Mouse (Mus musculus) cerebellum, adult 11 months (tissue): ENCODE measurements around the gene Nsg1.
A peak's percentile ranks its signal among the peaks of the same experiment; 100 is the strongest.

ENCODE experiments used
- DNase-seq: peaks from one replicate; pipeline ENCODE4 v3.0.0; 2022

Gene Nsg1

GRCm38 (mm10) chr5:38159634-38160413 is at the start of gene Nsg1:
Gene Nsg1, minus strand, starts transcription at chr5:38159907.
- DNase-seq, result no peak

GRCm38 (mm10) chr5:38208985-38209384 is 49.3 kb upstream of the Nsg1 start:
- no peak for DNase-seq

GRCm38 (mm10) chr5:38205303-38205726 is 45.6 kb upstream of the Nsg1 start:
- no peak for DNase-seq

- DNase-seq, result no peak
Measured at GRCm38 (mm10) chr5:38199686-38200085, 40.0 kb upstream of the Nsg1 start.

GRCm38 (mm10) chr5:38197482-38197823 is 37.7 kb upstream of the Nsg1 start:
- DNase-seq, result peak; percentile 81

- DNase-seq, result no peak
Measured at GRCm38 (mm10) chr5:38196821-38197481, 37.2 kb upstream of the Nsg1 start.

GRCm38 (mm10) chr5:38195941-38196340 is 36.2 kb upstream of the Nsg1 start:
- DNase-seq, result no peak

GRCm38 (mm10) chr5:38194946-38195345 is 35.2 kb upstream of the Nsg1 start:
- no peak for DNase-seq

- no peak for DNase-seq
Measured at GRCm38 (mm10) chr5:38190907-38191306, 31.2 kb upstream of the Nsg1 start.

GRCm38 (mm10) chr5:38187006-38187405 is 27.3 kb upstream of the Nsg1 start:
- DNase-seq, result no peak

- DNase-seq, result no peak
Measured at GRCm38 (mm10) chr5:38184688-38185285, 25.1 kb upstream of the Nsg1 start.

GRCm38 (mm10) chr5:38174256-38174912 is 14.7 kb upstream of the Nsg1 start:
- DNase-seq, result no peak

GRCm38 (mm10) chr5:38173766-38174165 is 14.1 kb upstream of the Nsg1 start:
- no peak for DNase-seq

- DNase-seq, result no peak
Measured at GRCm38 (mm10) chr5:38168497-38168896, 8.8 kb upstream of the Nsg1 start.

- DNase-seq, result peak; percentile 83
Measured at GRCm38 (mm10) chr5:38158947-38159633, 617 bp downstream of the Nsg1 start.

- peak; percentile 34 for DNase-seq
Measured at GRCm38 (mm10) chr5:38158501-38158946, 1.2 kb downstream of the Nsg1 start.

GRCm38 (mm10) chr5:38157481-38158020 is 2.2 kb downstream of the Nsg1 start:
- peak; percentile 44 for DNase-seq

GRCm38 (mm10) chr5:38153636-38154035 is 6.1 kb downstream of the Nsg1 start:
- DNase-seq, result peak; percentile 62

GRCm38 (mm10) chr5:38152201-38153108 is 7.3 kb downstream of the Nsg1 start:
- DNase-seq, result peak; percentile 51

GRCm38 (mm10) chr5:38151264-38151663 is 8.4 kb downstream of the Nsg1 start:
- DNase-seq, result peak; percentile 38

GRCm38 (mm10) chr5:38146524-38146923 is 13.2 kb downstream of the Nsg1 start:
- DNase-seq, result peak; percentile 3
